Mouse (Mus musculus): ENCODE results near the gene Atp13a4.

The Atp13a4 gene

GRCm38 (mm10) chr16:29544829-29545228 lies at the start of gene Atp13a4:
Gene Atp13a4, minus strand, starts transcription at chr16:29544864.
- no peak for DNase-seq (ENCODE audit: low spot score)

GRCm38 (mm10) chr16:29592171-29592570 lies 47.5 kb upstream of the Atp13a4 start:
- no peak for DNase-seq (ENCODE audit: low spot score)

GRCm38 (mm10) chr16:29579787-29580176 lies 35.1 kb upstream of the Atp13a4 start:
- no peak for DNase-seq (ENCODE audit: low spot score)

GRCm38 (mm10) chr16:29579167-29579786 lies 34.6 kb upstream of the Atp13a4 start, which contains the start of gene Opa1:
Gene Opa1, plus strand, starts transcription at chr16:29579334.
- DNase-seq (ENCODE audit: low spot score): peak; percentile 100

GRCm38 (mm10) chr16:29575620-29576019 lies 31.0 kb upstream of the Atp13a4 start:
- DNase-seq (ENCODE audit: low spot score): no peak

- no peak for DNase-seq (ENCODE audit: low spot score)
Observed at GRCm38 (mm10) chr16:29574013-29574412, 29.3 kb upstream of the Atp13a4 start.

- no peak for DNase-seq (ENCODE audit: low spot score)
Observed at GRCm38 (mm10) chr16:29560869-29561268, 16.2 kb upstream of the Atp13a4 start.

- DNase-seq (ENCODE audit: low spot score): no peak
Observed at GRCm38 (mm10) chr16:29560454-29560853, 15.8 kb upstream of the Atp13a4 start.

- DNase-seq (ENCODE audit: low spot score): no peak
Observed at GRCm38 (mm10) chr16:29559667-29560066, 15.0 kb upstream of the Atp13a4 start.

- no peak for DNase-seq (ENCODE audit: low spot score)
Observed at GRCm38 (mm10) chr16:29541261-29541683, 3.4 kb downstream of the Atp13a4 start.

- no peak for DNase-seq (ENCODE audit: low spot score)
Observed at GRCm38 (mm10) chr16:29539906-29540305, 4.8 kb downstream of the Atp13a4 start.

- no peak for DNase-seq (ENCODE audit: low spot score)
Observed at GRCm38 (mm10) chr16:29536411-29537204, 8.1 kb downstream of the Atp13a4 start.

GRCm38 (mm10) chr16:29535866-29536265 lies 8.8 kb downstream of the Atp13a4 start:
- no peak for DNase-seq (ENCODE audit: low spot score)

- no peak for DNase-seq (ENCODE audit: low spot score)
Observed at GRCm38 (mm10) chr16:29533641-29534040, 11.0 kb downstream of the Atp13a4 start.

- DNase-seq (ENCODE audit: low spot score): no peak
Observed at GRCm38 (mm10) chr16:29527085-29527484, 17.6 kb downstream of the Atp13a4 start.

- DNase-seq (ENCODE audit: low spot score): no peak
Observed at GRCm38 (mm10) chr16:29526585-29526984, 18.1 kb downstream of the Atp13a4 start.

- DNase-seq (ENCODE audit: low spot score): no peak
Observed at GRCm38 (mm10) chr16:29512495-29512894, 32.2 kb downstream of the Atp13a4 start.

GRCm38 (mm10) chr16:29510743-29511142 lies 33.9 kb downstream of the Atp13a4 start:
- no peak for DNase-seq (ENCODE audit: low spot score)

GRCm38 (mm10) chr16:29509881-29510280 lies 34.8 kb downstream of the Atp13a4 start:
- DNase-seq (ENCODE audit: low spot score): no peak

- no peak for DNase-seq (ENCODE audit: low spot score)
Observed at GRCm38 (mm10) chr16:29504671-29505070, 40.0 kb downstream of the Atp13a4 start.

- DNase-seq (ENCODE audit: low spot score): no peak
Observed at GRCm38 (mm10) chr16:29504198-29504597, 40.5 kb downstream of the Atp13a4 start.

- no peak for DNase-seq (ENCODE audit: low spot score)
Observed at GRCm38 (mm10) chr16:29491031-29491430, 53.6 kb downstream of the Atp13a4 start.

- no peak for DNase-seq (ENCODE audit: low spot score)
Observed at GRCm38 (mm10) chr16:29481439-29481838, 63.2 kb downstream of the Atp13a4 start.
